Mouse (Mus musculus) yolk sac, embryonic 10.5 days (tissue): ENCODE measurements around the gene Wfikkn1.
A peak's percentile ranks its signal among the peaks of the same experiment; 100 is the strongest.

Source experiments
- DNase-seq: peaks from one replicate; pipeline ENCODE4 v3.0.0-alpha.2; 2017; ENCODE audit warnings: low spot score

Gene Wfikkn1

DNA sequence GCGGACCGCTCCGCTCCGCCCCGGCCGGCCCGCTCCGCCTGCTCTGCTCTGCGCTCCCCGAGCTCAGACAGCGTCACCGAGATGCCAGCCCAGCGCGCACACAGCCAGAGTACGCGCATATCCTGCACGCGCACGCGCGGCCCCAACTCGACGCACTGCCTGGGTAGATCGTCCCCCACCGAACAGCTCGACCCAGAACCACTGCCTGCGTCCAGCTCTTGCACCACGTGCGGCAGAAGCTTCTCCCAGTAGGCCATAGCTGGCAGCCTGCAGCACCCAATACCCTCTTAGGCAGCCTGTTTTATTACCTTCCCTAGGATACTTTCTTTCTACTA is 43.6 kb downstream of the Wfikkn1 start, which contains the start of gene Rhbdl1:
TSS of gene Rhbdl1 (minus strand) at position 220 of the 335 bp plus-strand sequence.
- DNase-seq = peak; percentile 69

- no peak for DNase-seq
Measured at GRCm38 (mm10) chr17:25836397-25837075, 44.1 kb downstream of the Wfikkn1 start.

- no peak for DNase-seq
Measured at GRCm38 (mm10) chr17:25835816-25836215, 44.8 kb downstream of the Wfikkn1 start.

- DNase-seq = no peak
Measured at GRCm38 (mm10) chr17:25835301-25835700, 45.4 kb downstream of the Wfikkn1 start.

DNA sequence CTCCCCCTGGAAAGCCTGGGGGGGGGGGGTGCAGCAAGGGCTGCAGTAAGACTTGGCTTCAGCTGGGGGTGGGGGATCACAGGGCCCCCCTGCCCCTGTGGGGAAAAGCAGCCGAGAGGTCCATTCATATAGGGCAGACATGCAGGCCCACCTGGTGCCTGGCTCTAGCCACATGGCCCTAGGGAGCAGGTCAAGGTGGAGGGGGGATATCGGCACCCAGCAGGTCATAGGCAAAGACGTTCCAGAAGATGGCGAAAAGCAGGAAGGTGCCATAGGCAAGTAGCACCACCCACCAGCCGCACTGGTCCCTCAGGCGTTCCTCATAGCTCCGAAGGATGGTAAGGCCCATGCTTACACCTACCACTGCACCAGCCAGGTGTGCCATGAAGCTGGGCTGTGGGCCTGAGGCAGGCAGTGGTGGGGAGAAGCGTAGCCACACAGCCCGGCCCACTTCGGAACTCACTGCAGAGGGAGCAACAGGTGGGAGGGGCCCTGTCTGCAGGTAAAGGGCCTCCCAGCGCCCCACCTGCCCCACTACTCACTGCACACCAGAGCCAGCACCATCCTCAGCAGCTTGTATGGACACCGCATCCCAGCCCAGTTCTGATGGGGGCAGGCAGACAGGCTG is 45.9 kb downstream of the Wfikkn1 start:
- DNase-seq = no peak

GRCm38 (mm10) chr17:25833961-25834594 is 46.6 kb downstream of the Wfikkn1 start:
- no peak for DNase-seq

DNA sequence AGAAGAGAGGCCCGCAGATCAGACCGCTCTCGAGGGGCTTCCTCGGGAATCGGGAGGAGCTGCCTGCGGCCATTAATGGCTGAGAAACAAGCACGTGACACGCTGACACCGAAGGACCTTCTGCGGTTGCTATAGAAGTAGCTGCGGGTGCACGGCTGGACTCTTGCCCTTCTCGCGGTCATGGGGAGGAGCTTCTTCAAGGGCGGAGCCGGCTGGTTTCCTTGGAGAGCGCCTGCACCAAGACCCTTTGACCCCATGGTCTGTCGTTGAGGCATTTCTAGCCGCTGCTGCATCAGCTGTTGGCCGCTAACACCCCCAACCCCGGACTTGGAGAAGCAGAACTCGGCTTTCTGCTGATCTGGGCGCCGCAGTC is 47.4 kb downstream of the Wfikkn1 start, which contains the start of gene Stub1:
TSS of gene Stub1 (minus strand) at position 114 of the 373 bp plus-strand sequence.
- DNase-seq = peak; percentile 98

DNA sequence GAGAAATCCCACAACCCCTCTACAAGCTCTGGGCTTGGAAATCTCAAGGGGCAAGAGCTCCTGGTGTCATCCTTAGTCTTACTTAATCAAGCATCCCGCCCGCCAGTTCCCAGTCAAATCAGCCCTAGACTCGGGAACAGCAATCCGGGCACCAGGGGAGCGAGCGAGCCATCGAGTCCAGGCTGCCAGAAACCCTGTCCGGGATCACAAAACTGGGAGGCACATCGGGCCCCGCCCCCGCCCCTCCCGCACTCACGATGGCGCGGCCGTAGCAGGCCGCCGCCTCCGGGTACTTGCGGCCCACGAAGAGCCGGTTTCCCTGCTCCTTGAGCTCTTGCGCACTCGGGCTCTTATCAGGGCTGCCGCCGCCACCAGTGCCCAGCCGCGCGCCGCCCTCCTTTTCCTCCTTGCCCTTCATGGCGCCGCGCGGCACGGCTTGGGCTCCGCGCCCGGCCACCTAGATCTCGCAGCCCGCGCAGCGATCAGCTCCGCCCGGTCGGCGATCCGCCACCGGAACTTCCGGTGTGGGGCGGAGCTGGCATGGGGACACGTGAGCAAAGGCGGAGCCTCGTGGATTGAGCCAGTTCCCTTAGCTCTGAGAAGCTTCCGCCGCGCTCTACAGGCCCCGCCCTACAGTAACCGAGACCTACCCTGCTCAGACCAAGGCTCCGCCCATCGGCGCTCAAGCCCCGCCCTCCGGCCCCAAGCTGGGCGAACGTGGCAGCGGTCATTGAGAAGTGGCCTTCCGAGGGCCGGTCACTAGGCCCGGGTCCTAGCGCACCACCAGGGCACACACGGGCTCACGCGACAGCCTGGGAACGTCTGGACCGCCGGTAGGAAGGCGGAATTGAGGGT is 48.0 kb downstream of the Wfikkn1 start:
- DNase-seq = peak; percentile 100

GRCm38 (mm10) chr17:25831451-25832281 is 49.0 kb downstream of the Wfikkn1 start:
- DNase-seq = no peak

- no peak for DNase-seq
Measured at GRCm38 (mm10) chr17:25830806-25831431, 49.7 kb downstream of the Wfikkn1 start.

GRCm38 (mm10) chr17:25830200-25830753 is 50.4 kb downstream of the Wfikkn1 start:
- no peak for DNase-seq

DNA sequence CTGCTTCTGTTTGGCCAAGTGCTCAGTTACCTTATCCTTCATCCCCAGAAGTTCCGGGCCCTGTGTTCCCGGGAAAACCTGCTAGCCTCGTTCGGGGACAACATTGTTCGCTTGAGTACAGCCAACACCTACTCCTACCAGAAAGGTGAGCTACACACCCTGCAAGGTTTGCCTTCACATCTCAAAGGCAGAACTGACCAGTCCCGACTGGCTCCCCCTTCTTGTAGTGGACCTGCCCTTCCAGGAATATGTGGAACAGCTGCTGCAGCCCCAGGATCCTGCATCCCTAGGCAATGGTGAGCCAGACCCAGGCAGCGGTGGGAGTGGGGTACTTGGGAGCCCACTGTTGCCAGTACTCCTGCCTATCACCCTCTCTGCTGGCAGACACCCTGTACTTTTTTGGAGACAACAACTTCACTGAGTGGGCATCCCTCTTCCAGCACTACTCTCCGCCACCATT is 51.1 kb downstream of the Wfikkn1 start:
- DNase-seq = no peak

- DNase-seq = peak; percentile 90
Measured at GRCm38 (mm10) chr17:25828712-25829557, 51.7 kb downstream of the Wfikkn1 start, which contains the start of gene Jmjd8. Jmjd8 (plus strand) TSS chr17:25828867.

GRCm38 (mm10) chr17:25828223-25828594 is 52.4 kb downstream of the Wfikkn1 start:
- no peak for DNase-seq
